In genomic region chr8:80149458-80150083, GRCm38 (mm10) we compare ENCODE assay signal across 13 mouse cellular contexts.
A peak's percentile ranks its signal among the peaks of the same experiment; 100 is the strongest.
DNase-seq lines count a peak whose midpoint lies in the region; ATAC-seq lines count a peak whose summit lies in the region.
"Had no signal": no experiment of that assay in that cellular context is flagged by ENCODE, and none has a peak within 500 bp of the region (broad histone marks: within the 10 kb centered on the region; RNA-seq: fewer than 3 reads in every experiment).

No protein-coding gene starts in this region.

- H3K4me2 ChIP-seq in intestine, embryonic 14.5 days (ENCODE audit: low read length), result no peak overlapping the region
- H3K4me2 ChIP-seq in intestine, embryonic 15.5 days (replicated peaks), result no peak overlapping the region
- no peak overlapping the region for H3K4me2 ChIP-seq in heart, embryonic 12.5 days
- H3K4me2 ChIP-seq: limb, embryonic 15.5 days; stomach, embryonic 15.5 days had no signal

- WGBS in intestine, embryonic 14.5 days, result 57% methylated on average over 9 of the region's 9 CpGs
- WGBS in intestine, embryonic 15.5 days, result 55% methylated on average over 9 of the region's 9 CpGs
- WGBS in heart, embryonic 12.5 days, result 65% methylated on average over 9 of the region's 9 CpGs
- whole genome bisulfite sequencing in heart, embryonic 10.5 days, result 67% methylated on average over 9 of the region's 9 CpGs

- H3K9me3 ChIP-seq in intestine, embryonic 14.5 days (ENCODE audit: control insufficient read depth, low read length), result no peaks in the 10 kb centered on the region
- no peaks in the 10 kb centered on the region for H3K9me3 ChIP-seq in intestine, embryonic 15.5 days
- no peaks in the 10 kb centered on the region for H3K9me3 ChIP-seq in heart, embryonic 12.5 days (replicated peaks)
- no peaks in the 10 kb centered on the region for H3K9me3 ChIP-seq in heart, embryonic 10.5 days
- H3K9me3 ChIP-seq: limb, embryonic 15.5 days; stomach, embryonic 15.5 days had no signal

- no peak for DNase-seq in intestine, embryonic 14.5 days (ENCODE audit: low spot score)
- peak; percentile 27 for DNase-seq in cerebellum, adult 9-11 months
- DNase-seq in kidney, adult 9 months, result peak; percentile 35
- peak; percentile 52 for DNase-seq in mesoderm, embryonic 11.5 days (ENCODE audit: low read depth, low spot score)
- no peak for DNase-seq in heart, embryonic 10.5 days (ENCODE audit: low spot score)
- DNase-seq: lung, postnatal 4 days; right cerebral cortex, postnatal 14 days had no signal

- no peak overlapping the region for H3K4me3 ChIP-seq in intestine, embryonic 14.5 days (ENCODE audit: low read depth, low read length)
- no peak overlapping the region for H3K4me3 ChIP-seq in intestine, embryonic 15.5 days (replicated peaks)
- H3K4me3 ChIP-seq in heart, embryonic 12.5 days, result no peak overlapping the region
- H3K4me3 ChIP-seq in heart, embryonic 10.5 days, result no peak overlapping the region
- H3K4me3 ChIP-seq: limb, embryonic 15.5 days; myocyte; stomach, embryonic 15.5 days had no signal

- H3K27me3 ChIP-seq in intestine, embryonic 14.5 days (replicated peaks; ENCODE audit: control insufficient read depth, insufficient read depth, low read length), result no peaks in the 10 kb centered on the region
- H3K27me3 ChIP-seq in intestine, embryonic 15.5 days (replicated peaks), result no peaks in the 10 kb centered on the region
- H3K27me3 ChIP-seq in heart, embryonic 12.5 days (replicated peaks), result no peaks in the 10 kb centered on the region
- no peaks in the 10 kb centered on the region for H3K27me3 ChIP-seq in heart, embryonic 10.5 days (ENCODE audit: insufficient read depth, poor library complexity, severe bottlenecking)
- H3K27me3 ChIP-seq: limb, embryonic 15.5 days; stomach, embryonic 15.5 days had no signal

- no peak overlapping the region for H3K9ac ChIP-seq in intestine, embryonic 14.5 days (ENCODE audit: low read length)
- no peak overlapping the region for H3K9ac ChIP-seq in intestine, embryonic 15.5 days
- no peak overlapping the region for H3K9ac ChIP-seq in heart, embryonic 12.5 days
- H3K9ac ChIP-seq: limb, embryonic 15.5 days; stomach, embryonic 15.5 days had no signal

- ATAC-seq in intestine, embryonic 14.5 days (replicated peaks; ENCODE audit: low FRiP score, low TSS enrichment, low read depth), result 0 out of 2 replicates have a peak, but pooled peaks have one; percentile 40
- ATAC-seq in intestine, embryonic 15.5 days, result no peak
- no peak for ATAC-seq in heart, embryonic 12.5 days (ENCODE audit: insufficient number of reproducible peaks, low FRiP score)
- ATAC-seq in megakaryocyte, adult 5-6 weeks (ENCODE audit: poor library complexity, severe bottlenecking), result no peak

- H3K27ac ChIP-seq in intestine, embryonic 14.5 days (ENCODE audit: low read depth), result no peak overlapping the region
- H3K27ac ChIP-seq in intestine, embryonic 15.5 days, result no peak overlapping the region
- no peak overlapping the region for H3K27ac ChIP-seq in heart, embryonic 12.5 days (ENCODE audit: poor library complexity, severe bottlenecking)
- H3K27ac ChIP-seq in heart, embryonic 10.5 days, result no peak overlapping the region
- H3K27ac ChIP-seq: limb, embryonic 15.5 days; stomach, embryonic 15.5 days had no signal

- no peaks in the 10 kb centered on the region for H3K4me1 ChIP-seq in intestine, embryonic 14.5 days (replicated peaks; ENCODE audit: control insufficient read depth, insufficient read depth, low read length)
- H3K4me1 ChIP-seq in intestine, embryonic 15.5 days (replicated peaks), result no peaks in the 10 kb centered on the region
- H3K4me1 ChIP-seq in heart, embryonic 12.5 days (replicated peaks), result no peaks in the 10 kb centered on the region
- no peaks in the 10 kb centered on the region for H3K4me1 ChIP-seq in heart, embryonic 10.5 days
- H3K4me1 ChIP-seq: stomach, embryonic 15.5 days had no signal

- H3K36me3 ChIP-seq in intestine, embryonic 14.5 days (ENCODE audit: control insufficient read depth, insufficient read depth, low read length), result no peaks in the 10 kb centered on the region
- no peaks in the 10 kb centered on the region for H3K36me3 ChIP-seq in intestine, embryonic 15.5 days
- H3K36me3 ChIP-seq in heart, embryonic 12.5 days, result no peaks in the 10 kb centered on the region
- no peaks in the 10 kb centered on the region for H3K36me3 ChIP-seq in heart, embryonic 10.5 days
- H3K36me3 ChIP-seq: limb, embryonic 15.5 days; stomach, embryonic 15.5 days had no signal

Comparison
In these comparisons a context has a peak if more than half of its experiments do, and no peak if none do; other contexts are left out.
1. DNase-seq: peak in cerebellum, adult 9-11 months (single experiment), kidney, adult 9 months (single experiment) and mesoderm, embryonic 11.5 days (single experiment); none in intestine, embryonic 14.5 days (single experiment) and heart, embryonic 10.5 days (single experiment).